Mouse (Mus musculus) testis, adult 2 months (tissue): ENCODE measurements around the gene Mrgpra2b.
"Not testable (repeated sequence)": the region's sequence is repeated elsewhere in the genome, so short reads cannot be mapped to it uniquely, and the experiment has no call there.

Experiments used
- CTCF ChIP-seq: fragments of 200-500 bp; IDR thresholded peaks from 2 replicates; pipeline ENCODE4 v1.5.1; 2012; ENCODE audit warnings: low read depth, mild to moderate bottlenecking, inconsistent platforms, low read length, moderate library complexity; ENCODE audit not compliant: control insufficient read depth, insufficient read depth, insufficient replicate concordance
- POLR2A ChIP-seq: fragments of 200-500 bp; IDR thresholded peaks from 2 replicates; pipeline ENCODE4 v1.6.1; 2012; ENCODE audit warnings: low read depth, mild to moderate bottlenecking, inconsistent platforms, low read length, moderate library complexity; ENCODE audit not compliant: control insufficient read depth

DNA sequence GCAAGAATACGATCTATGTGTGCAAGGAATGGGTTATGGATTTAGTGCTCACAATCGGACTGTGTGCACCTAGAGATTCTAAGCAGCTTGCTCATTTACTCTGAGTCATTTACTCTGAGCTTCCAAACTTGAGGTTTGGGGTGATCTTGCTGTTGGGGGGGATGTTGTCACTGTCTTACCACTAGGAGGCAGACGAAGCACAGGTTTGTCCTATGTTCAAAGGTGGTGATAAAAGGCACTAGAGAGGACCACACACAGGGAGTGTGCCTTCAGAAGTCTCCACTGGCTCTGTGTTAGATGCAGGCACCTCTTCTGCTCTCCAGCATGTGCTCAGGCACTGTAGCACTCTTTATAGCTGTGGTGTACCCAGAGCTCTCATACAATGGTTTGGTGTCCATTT lies 54.8 kb downstream of the Mrgpra2b start:
- TF ChIP-seq CTCF, POLR2A: not testable (repeated sequence)
